ENCODE assay signal across 9 mouse cellular contexts in the genomic region with DNA sequence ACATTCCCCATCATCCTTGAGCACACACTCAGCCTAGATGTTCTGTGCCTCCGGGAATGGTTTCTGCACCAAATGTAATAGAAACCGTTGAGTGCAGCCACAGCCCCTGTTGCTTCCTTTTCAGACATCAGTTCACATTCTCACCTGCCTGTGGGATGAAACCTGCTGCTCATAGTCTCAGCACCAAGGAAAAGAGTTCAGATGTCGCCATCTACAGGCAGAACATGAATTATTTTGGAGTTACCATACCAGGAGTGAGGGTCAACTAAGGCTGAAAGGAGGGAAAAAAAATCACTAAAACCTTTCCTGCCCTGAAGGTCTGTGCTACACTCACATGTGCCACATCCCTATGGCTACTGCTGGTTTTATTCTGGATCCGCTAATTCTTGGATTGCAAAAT.
DNase-seq lines count a peak whose midpoint lies in the region; ATAC-seq and TF ChIP-seq lines count a peak whose summit lies in the region.
"Had no signal": no experiment of that assay in that cellular context is flagged by ENCODE, and none has a peak within 500 bp of the region (broad histone marks: within the 10 kb centered on the region; RNA-seq: fewer than 3 reads in every experiment).

No protein-coding gene starts in this region.

- peak; percentile 7 for DNase-seq in 3134 (ENCODE audit: extremely low read depth, insufficient read length, low spot score)
- peak; percentile 9 for DNase-seq in WW6 (ENCODE audit: low read depth, low spot score)
- no peak for DNase-seq in thymus, postnatal 4 days
- no peak for DNase-seq in right cerebral cortex, postnatal 36 days (ENCODE audit: low spot score in 2 of 2)
- DNase-seq in ovary, postnatal 10 days (ENCODE audit: low spot score) = no peak

- no peak for ATAC-seq in intestine, postnatal 0 days
- ATAC-seq in intestine, embryonic 16.5 days = no peak; the same call in 1 of the 2 replicates
- ATAC-seq in hindbrain, embryonic 12.5 days (ENCODE audit: low FRiP score) = peak; percentile 44; the same call in 1 of the 2 replicates

- H3K9me3 ChIP-seq in intestine, postnatal 0 days (ENCODE audit: control insufficient read depth) = no peaks in the 10 kb centered on the region
- no peaks in the 10 kb centered on the region for H3K9me3 ChIP-seq in intestine, embryonic 16.5 days (ENCODE audit: control insufficient read depth, low read length)
- H3K9me3 ChIP-seq in hindbrain, embryonic 12.5 days (replicated peaks) = no peaks in the 10 kb centered on the region
- H3K9me3 ChIP-seq: neural tube, embryonic 13.5 days had no signal

- no peaks in the 10 kb centered on the region for H3K36me3 ChIP-seq in intestine, postnatal 0 days (ENCODE audit: control insufficient read depth, insufficient read depth)
- no peaks in the 10 kb centered on the region for H3K36me3 ChIP-seq in intestine, embryonic 16.5 days (ENCODE audit: control insufficient read depth, insufficient read depth, low read length)
- H3K36me3 ChIP-seq in hindbrain, embryonic 12.5 days = no peaks in the 10 kb centered on the region
- H3K36me3 ChIP-seq: neural tube, embryonic 13.5 days had no signal

- no peaks in the 10 kb centered on the region for H3K27me3 ChIP-seq in intestine, postnatal 0 days (replicated peaks; ENCODE audit: control insufficient read depth, insufficient read depth, low read length)
- no peaks in the 10 kb centered on the region for H3K27me3 ChIP-seq in intestine, embryonic 16.5 days (replicated peaks; ENCODE audit: control insufficient read depth, insufficient read depth, low read length)
- H3K27me3 ChIP-seq in hindbrain, embryonic 12.5 days = no peaks in the 10 kb centered on the region
- H3K27me3 ChIP-seq: neural tube, embryonic 13.5 days had no signal

- no peak overlapping the region for H3K4me2 ChIP-seq in intestine, postnatal 0 days (replicated peaks; ENCODE audit: low read depth)
- no peak overlapping the region for H3K4me2 ChIP-seq in intestine, embryonic 16.5 days (ENCODE audit: low read depth, low read length)
- H3K4me2 ChIP-seq in hindbrain, embryonic 12.5 days (replicated peaks) = no peak overlapping the region
- H3K4me2 ChIP-seq: neural tube, embryonic 13.5 days had no signal

- WGBS in intestine, postnatal 0 days = 37% methylated on average over 4 of the region's 4 CpGs
- 40% methylated on average over 4 of the region's 4 CpGs for WGBS in intestine, embryonic 16.5 days
- WGBS in hindbrain, embryonic 12.5 days = 35% methylated on average over 4 of the region's 4 CpGs

- H3K4me3 ChIP-seq in intestine, postnatal 0 days (ENCODE audit: low read depth, low read length) = no peak overlapping the region
- H3K4me3 ChIP-seq in intestine, embryonic 16.5 days (ENCODE audit: low read length) = no peak overlapping the region
- H3K4me3 ChIP-seq in hindbrain, embryonic 12.5 days = no peak overlapping the region
- H3K4me3 ChIP-seq: neural tube, embryonic 13.5 days had no signal

- H3K9ac ChIP-seq in intestine, postnatal 0 days (ENCODE audit: low read depth, low read length) = no peak overlapping the region
- H3K9ac ChIP-seq in intestine, embryonic 16.5 days (ENCODE audit: low read depth, low read length) = no peak overlapping the region
- no peak overlapping the region for H3K9ac ChIP-seq in hindbrain, embryonic 12.5 days
- H3K9ac ChIP-seq: neural tube, embryonic 13.5 days had no signal

- no peaks in the 10 kb centered on the region for H3K4me1 ChIP-seq in intestine, postnatal 0 days (replicated peaks; ENCODE audit: control insufficient read depth, insufficient read depth, low read length)
- H3K4me1 ChIP-seq in intestine, embryonic 16.5 days (ENCODE audit: control insufficient read depth, insufficient read depth, low read length) = no peaks in the 10 kb centered on the region
- H3K4me1 ChIP-seq in hindbrain, embryonic 12.5 days = 0 out of 2 replicates have a peak, but pooled peaks cover 11% of the 10 kb centered on the region
- H3K4me1 ChIP-seq: neural tube, embryonic 13.5 days had no signal

- H3K27ac ChIP-seq in intestine, postnatal 0 days (ENCODE audit: low read depth, low read length) = no peak overlapping the region
- no peak overlapping the region for H3K27ac ChIP-seq in intestine, embryonic 16.5 days (ENCODE audit: low read length)
- no peak overlapping the region for H3K27ac ChIP-seq in hindbrain, embryonic 12.5 days
- H3K27ac ChIP-seq: neural tube, embryonic 13.5 days had no signal

- peak; percentile 67 for TF ChIP-seq CTCF in intestine, postnatal 0 days (IDR thresholded peaks at IDR 0.05; ENCODE audit: low read depth)

Comparison
In these comparisons a context has a peak if more than half of its experiments do, and no peak if none do; other contexts are left out.
1. DNase-seq: peak in 3134 (single experiment) and WW6 (single experiment); none in thymus, postnatal 4 days (single experiment), right cerebral cortex, postnatal 36 days (0 of 2) and ovary, postnatal 10 days (single experiment).